Mouse (Mus musculus) midbrain, embryonic 15.5 days (tissue): ENCODE results near the gene Bco1. TPM values are rescaled to one million over a fixed set of nuclear protein-coding genes. Genes with fewer than 3 reads are reported as not detected.

ENCODE experiments used
- ATAC-seq: fragments of 200-750 bp; cut with Nextera tagmentation; replicated peaks from 2 replicates; pipeline ENCODE4 v1.8.0; 2017; ENCODE audit warnings: moderate TSS enrichment
- H3K27ac ChIP-seq: fragments of 300-500 bp; sonication (generic); 2 replicates; pipeline ENCODE4 v1.5.1; 2015; ENCODE audit warnings: mild to moderate bottlenecking, inconsistent platforms
- H3K27me3 ChIP-seq: fragments of 300-500 bp; sonication (generic); replicated peaks from 2 replicates; pipeline ENCODE4 v1.6.1; 2015; ENCODE audit warnings: inconsistent platforms
- H3K36me3 ChIP-seq: fragments of 300-500 bp; sonication (generic); replicated peaks from 2 replicates; pipeline ENCODE4 v1.6.1; 2015; ENCODE audit warnings: inconsistent platforms
- H3K4me1 ChIP-seq: fragments of 300-500 bp; sonication (generic); 2 replicates; pipeline ENCODE4 v1.6.1; 2015; ENCODE audit warnings: inconsistent platforms
- H3K4me2 ChIP-seq: fragments of 300-500 bp; sonication (generic); 2 replicates; pipeline ENCODE4 v1.6.1; 2015; ENCODE audit warnings: inconsistent platforms, mild to moderate bottlenecking, moderate library complexity
- H3K4me3 ChIP-seq: fragments of 300-500 bp; sonication (generic); 2 replicates; pipeline ENCODE4 v1.5.1; 2015; ENCODE audit warnings: mild to moderate bottlenecking, inconsistent platforms
- H3K9ac ChIP-seq: fragments of 300-500 bp; sonication (generic); 2 replicates; pipeline ENCODE4 v1.6.1; 2015; ENCODE audit warnings: mild to moderate bottlenecking, inconsistent platforms
- H3K9me3 ChIP-seq: fragments of 300-500 bp; sonication (generic); 2 replicates; pipeline ENCODE4 v1.6.1; 2016; ENCODE audit warnings: inconsistent platforms
- WGBS: fragments of 180-500 bp; shearing (Covaris S2); methylation state at CpG from one replicate; pipeline ENCODE4 v1.1.7; 2015; ENCODE audit warnings: mixed read lengths; 5-methylcytosine and 5-hydroxymethylcytosine counted together
- polyA plus RNA-seq: library from polyadenylated mRNA; unstranded; fragments of >200 nt; fragmentation: Nextera tagmentation; extraction: Ambion mirVana; gene quantifications from 2 replicates; pipeline ENCODE4 v1.2.1, GENCODE M21; 2015

The Bco1 gene
- polyA plus RNA-seq, 1 experiment from 2014 or later: 0.32 TPM

DNA sequence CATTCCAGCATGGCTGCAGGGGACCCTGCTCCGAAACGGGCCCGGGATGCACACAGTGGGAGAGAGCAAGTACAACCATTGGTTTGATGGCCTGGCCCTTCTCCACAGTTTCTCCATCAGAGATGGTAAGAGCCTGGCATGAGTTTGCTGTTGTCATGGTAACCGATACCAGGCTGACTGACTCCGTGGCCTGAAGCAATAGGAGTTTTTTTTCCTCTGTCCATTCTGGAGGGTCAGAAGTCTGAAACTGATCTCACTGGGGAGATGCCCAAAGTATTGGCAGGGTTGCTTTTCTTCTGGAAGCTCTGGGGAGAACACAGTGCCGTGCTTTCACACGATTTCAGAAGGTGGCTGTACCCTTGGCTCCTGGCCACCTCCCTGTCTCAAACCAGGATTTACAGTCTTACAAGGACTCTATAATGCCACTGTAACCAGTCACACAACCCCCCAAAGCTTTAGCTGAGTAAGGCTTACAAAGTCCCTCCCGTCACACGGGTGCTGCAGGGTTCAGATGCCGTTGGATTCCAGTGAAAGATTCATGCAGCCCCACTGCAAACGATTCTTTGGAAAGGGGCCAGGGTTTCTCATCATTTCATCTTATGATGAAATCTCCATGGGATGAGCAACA, 2.0 kb downstream of the Bco1 start:
- WGBS: 36% methylated on average over 11 of the region's 11 CpGs
- Histone ChIP-seq H3K9me3 (no peaks in the 10 kb centered on the region), H3K4me3 (no peak overlapping the region), H3K27me3 (no peaks in the 10 kb centered on the region), H3K27ac (peak overlapping the region; percentile 60; the same call in 1 of the 2 replicates), H3K9ac (no peak overlapping the region), H3K4me2 (peak overlapping the region; percentile 16; the same call in 1 of the 2 replicates), H3K36me3 (no peaks in the 10 kb centered on the region), H3K4me1 (peaks cover 14% of the 10 kb centered on the region)
- peak; percentile 82 for ATAC-seq

DNA sequence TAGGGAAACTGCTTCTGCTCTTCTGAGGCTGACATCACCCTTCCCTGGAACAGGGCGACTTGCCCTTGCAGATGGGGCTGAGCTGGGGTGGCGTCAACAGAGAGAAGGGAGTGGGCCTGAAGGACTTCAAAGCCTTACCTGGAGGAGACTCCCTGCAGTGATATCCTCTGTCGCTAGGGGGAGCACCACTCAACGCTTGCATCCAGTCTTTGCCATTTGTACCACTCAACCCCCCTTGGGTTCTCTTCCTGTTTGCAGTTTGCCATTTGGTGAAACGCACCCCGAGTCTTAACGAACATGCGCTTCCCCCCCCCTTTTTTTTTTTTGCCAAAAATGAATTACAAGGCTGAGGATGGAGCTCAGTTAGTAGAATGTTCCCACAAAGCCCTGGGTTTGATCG, 11.9 kb downstream of the Bco1 start:
- no peak overlapping the region for H3K4me2 ChIP-seq
- H3K9ac ChIP-seq: no peak overlapping the region
- no peaks in the 10 kb centered on the region for H3K9me3 ChIP-seq
- no peak overlapping the region for H3K4me3 ChIP-seq
- H3K36me3 ChIP-seq: no peaks in the 10 kb centered on the region
- H3K27me3 ChIP-seq: no peaks in the 10 kb centered on the region
- WGBS: 25% methylated on average over 9 of the region's 9 CpGs
- no peaks in the 10 kb centered on the region for H3K4me1 ChIP-seq
- H3K27ac ChIP-seq: no peak overlapping the region
- no peak for ATAC-seq

DNA sequence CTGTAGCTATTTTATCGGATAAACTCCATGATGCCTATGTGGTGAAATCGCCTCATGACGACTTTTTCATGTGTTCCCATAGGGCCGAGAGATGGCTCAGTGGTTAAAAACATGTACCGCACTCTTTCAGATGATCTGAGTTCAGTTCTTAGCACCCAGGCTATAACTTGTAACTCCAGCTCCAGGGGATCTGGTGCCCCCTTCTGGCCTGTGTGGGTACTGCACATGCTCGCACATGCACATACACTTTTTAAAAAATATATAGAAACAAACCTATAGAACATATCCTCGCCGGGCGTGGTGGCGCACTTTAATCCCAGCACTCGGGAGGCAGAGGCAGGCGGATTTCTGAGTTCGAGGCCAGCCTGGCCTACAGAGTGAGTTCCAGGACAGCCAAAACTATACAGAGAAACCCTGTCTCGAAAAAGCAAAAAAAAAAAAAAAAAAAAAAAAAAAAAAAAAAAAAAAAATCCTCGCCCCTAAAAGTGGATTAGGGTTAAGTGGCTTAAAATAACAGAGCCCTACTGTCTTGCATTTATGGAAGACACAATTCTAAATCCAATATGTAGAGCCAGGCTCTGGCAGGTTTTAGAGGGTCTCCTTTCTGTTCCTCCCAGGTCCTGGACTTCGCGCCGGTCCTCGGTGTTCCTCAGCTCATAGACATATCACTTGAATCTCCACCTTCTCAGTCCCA, 13.5 kb downstream of the Bco1 start:
- Histone ChIP-seq H3K27ac (no peak overlapping the region), H3K9me3 (no peaks in the 10 kb centered on the region), H3K9ac (no peak overlapping the region), H3K4me2 (no peak overlapping the region), H3K27me3 (no peaks in the 10 kb centered on the region), H3K36me3 (no peaks in the 10 kb centered on the region), H3K4me1 (no peaks in the 10 kb centered on the region), H3K4me3 (no peak overlapping the region)
- WGBS: 87% methylated on average over 19 of the region's 19 CpGs
- ATAC-seq: no peak

DNA sequence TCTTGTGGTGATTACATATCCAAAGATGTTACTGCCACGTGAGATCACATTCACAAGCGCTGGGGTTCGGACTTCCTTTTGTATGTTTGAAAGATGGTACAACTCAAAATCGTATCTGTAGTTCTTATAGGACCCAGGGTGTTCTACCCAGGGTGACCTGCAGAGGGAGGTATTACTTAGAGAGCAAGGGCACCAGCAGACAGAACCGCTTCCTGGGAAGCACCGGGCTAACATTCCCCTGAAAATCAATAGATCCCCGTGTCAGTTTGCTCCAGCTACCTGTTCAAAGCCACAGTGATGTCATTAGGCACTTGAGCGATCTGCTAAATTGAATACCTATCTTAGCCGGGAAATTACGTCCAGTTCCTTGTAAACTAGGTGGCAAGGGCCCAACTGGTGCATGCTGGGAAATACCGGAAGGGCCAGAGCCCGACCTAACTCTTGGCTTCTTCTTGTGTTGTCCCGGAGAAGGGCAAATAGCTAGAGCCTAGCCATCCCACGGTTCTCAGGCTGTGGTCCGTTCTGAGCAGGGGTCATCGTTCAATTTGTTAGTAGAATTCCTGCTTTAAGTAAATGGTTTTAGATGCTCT, 14.2 kb downstream of the Bco1 start:
- WGBS: 57% methylated on average over 16 of the region's 16 CpGs
- H3K4me2 ChIP-seq: no peak overlapping the region
- H3K4me3 ChIP-seq: no peak overlapping the region
- no peak for ATAC-seq
- H3K36me3 ChIP-seq: no peaks in the 10 kb centered on the region
- no peak overlapping the region for H3K27ac ChIP-seq
- no peaks in the 10 kb centered on the region for H3K9me3 ChIP-seq
- no peak overlapping the region for H3K9ac ChIP-seq
- no peaks in the 10 kb centered on the region for H3K4me1 ChIP-seq
- no peaks in the 10 kb centered on the region for H3K27me3 ChIP-seq

DNA sequence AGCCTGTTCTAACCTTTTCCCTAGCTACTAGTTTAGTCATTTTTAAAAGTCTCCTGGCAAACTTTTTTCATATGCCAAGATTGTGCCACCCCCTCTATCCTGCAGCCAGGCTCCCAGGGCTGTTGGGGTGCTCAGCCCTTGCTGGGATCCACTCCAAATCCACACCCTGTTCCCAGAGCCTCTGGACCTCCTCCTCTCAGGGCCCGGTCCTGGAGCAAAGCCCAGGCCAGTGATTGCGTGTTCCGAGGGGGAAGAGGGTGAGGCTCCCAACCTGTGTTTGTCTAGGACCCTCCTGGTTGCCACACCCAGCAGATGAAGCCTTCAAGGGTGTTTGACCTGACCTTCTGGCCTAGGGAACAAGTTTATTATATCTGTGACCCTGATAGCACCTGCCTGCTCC, 16.0 kb downstream of the Bco1 start:
- H3K9me3 ChIP-seq: no peaks in the 10 kb centered on the region
- H3K9ac ChIP-seq: no peak overlapping the region
- no peaks in the 10 kb centered on the region for H3K36me3 ChIP-seq
- no peak overlapping the region for H3K4me2 ChIP-seq
- H3K27me3 ChIP-seq: no peaks in the 10 kb centered on the region
- ATAC-seq: no peak
- WGBS: 89% methylated on average over 3 of the region's 3 CpGs
- no peak overlapping the region for H3K27ac ChIP-seq
- peaks cover 7% of the 10 kb centered on the region for H3K4me1 ChIP-seq
- no peak overlapping the region for H3K4me3 ChIP-seq

DNA sequence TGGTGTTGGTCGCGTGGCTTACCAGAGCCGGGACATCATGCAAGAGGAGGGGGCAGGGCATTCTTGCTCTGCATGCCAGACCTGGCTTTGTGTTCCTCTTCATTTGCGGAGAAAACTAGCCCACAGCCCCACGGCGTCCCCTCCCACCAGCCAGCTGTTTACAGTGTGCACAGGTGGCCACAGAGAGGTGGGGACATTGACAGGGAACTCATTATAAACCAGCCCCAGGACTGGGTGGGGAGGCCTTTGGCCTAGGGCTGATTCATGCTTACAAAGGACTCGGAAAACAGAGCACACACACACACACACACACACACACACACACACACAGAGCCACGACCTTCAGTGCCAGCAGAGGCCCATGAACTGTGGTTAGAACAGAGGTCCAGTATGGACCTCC, 16.6 kb downstream of the Bco1 start:
- H3K4me1 ChIP-seq: peaks cover 7% of the 10 kb centered on the region
- WGBS: 72% methylated on average over 8 of the region's 8 CpGs
- H3K9me3 ChIP-seq: no peaks in the 10 kb centered on the region
- no peaks in the 10 kb centered on the region for H3K27me3 ChIP-seq
- no peak for ATAC-seq
- no peak overlapping the region for H3K9ac ChIP-seq
- H3K27ac ChIP-seq: no peak overlapping the region
- no peaks in the 10 kb centered on the region for H3K36me3 ChIP-seq
- no peak overlapping the region for H3K4me2 ChIP-seq
- H3K4me3 ChIP-seq: no peak overlapping the region

DNA sequence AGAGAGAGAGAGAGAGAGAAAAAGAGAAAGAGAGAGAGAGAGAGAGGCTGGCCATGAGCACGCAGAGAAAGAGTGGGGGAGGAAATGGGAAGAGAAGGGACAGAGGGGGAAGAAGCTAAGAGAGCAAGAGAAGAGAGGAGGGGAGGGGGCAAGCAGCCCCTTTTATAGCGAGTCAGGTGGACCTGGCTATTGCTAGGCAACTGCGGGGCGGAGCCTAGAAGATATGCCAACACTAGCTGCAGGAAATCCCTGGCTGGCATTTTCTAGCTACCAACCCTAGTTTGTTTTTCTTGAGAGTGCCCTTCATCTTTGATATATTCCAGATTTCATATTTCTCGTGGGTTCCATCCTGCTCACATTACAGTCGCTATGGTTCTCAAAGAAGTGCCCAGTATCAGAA, 19.4 kb downstream of the Bco1 start:
- Histone ChIP-seq H3K4me2 (peak overlapping the region; percentile 30; the same call in 1 of the 2 replicates), H3K27ac (no peak overlapping the region), H3K9me3 (no peaks in the 10 kb centered on the region), H3K9ac (no peak overlapping the region), H3K36me3 (no peaks in the 10 kb centered on the region), H3K4me3 (no peak overlapping the region), H3K4me1 (peaks cover 7% of the 10 kb centered on the region), H3K27me3 (no peaks in the 10 kb centered on the region)
- no peak for ATAC-seq
- WGBS: 35% methylated on average over 6 of the region's 6 CpGs

DNA sequence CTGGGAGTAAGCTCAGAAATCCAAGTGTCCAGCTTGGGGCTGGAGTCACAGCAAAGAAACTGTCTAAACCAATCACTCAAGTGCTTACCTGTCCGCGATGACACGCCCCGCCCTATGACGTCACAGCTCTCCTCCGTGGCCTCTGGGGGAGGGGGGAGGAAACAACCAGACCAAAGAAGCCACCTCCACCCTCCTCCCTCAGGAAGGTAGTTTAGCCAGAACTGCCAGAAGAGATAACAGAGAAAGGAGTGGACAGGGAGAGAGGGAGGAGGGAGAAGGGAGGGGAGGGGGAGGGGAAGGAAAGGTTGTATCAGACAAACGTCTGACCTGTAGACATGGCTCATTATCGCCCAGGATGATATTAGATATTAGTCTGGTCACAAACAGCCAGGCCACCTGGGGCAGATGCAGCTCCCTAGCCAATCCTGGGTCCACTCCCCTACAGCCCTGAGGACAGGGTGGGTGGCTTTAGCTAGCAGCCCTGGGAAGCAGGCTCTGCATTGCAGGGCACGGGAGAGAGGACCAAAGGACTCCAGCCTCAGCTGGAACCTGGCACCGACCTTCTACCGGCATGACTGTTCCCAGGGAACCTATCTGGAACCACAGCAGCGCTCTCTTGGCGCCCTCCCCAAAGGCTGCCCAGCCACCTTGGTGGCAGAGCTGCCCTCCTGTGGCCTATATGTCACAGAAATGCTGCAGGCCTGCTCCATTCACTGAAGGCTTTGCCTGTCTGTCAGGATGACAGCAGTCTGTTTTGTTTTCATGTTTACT, 20.2 kb downstream of the Bco1 start:
- peak overlapping the region; percentile 30 for H3K4me2 ChIP-seq
- H3K9ac ChIP-seq: no peak overlapping the region
- H3K36me3 ChIP-seq: no peaks in the 10 kb centered on the region
- H3K9me3 ChIP-seq: no peaks in the 10 kb centered on the region
- no peak for ATAC-seq
- peaks cover 7% of the 10 kb centered on the region for H3K4me1 ChIP-seq
- WGBS: 14% methylated on average over 13 of the region's 13 CpGs
- no peak overlapping the region for H3K27ac ChIP-seq
- no peak overlapping the region for H3K4me3 ChIP-seq
- no peaks in the 10 kb centered on the region for H3K27me3 ChIP-seq

DNA sequence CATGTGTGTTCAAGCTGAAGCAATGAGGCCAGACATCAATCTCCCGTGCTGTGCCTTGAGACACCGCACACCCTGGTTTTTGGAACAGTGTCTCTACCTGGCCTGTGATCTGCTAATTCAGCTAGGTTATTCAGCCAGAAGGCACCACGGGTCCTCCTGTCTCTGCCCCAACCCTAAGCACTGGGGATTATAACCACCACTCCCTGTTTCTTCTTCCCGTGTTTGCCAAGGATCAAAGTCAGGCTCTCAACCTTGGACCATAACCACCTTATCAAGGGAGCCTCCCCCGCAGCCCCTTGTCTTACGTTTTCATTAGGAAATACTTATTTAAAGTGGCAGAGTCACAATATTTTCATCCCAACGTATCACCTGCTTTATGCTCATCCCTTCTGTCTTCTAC, 20.9 kb downstream of the Bco1 start:
- H3K27me3 ChIP-seq: no peaks in the 10 kb centered on the region
- no peaks in the 10 kb centered on the region for H3K36me3 ChIP-seq
- no peak overlapping the region for H3K4me3 ChIP-seq
- no peaks in the 10 kb centered on the region for H3K9me3 ChIP-seq
- H3K27ac ChIP-seq: no peak overlapping the region
- 82% methylated on average over 7 of the region's 7 CpGs for WGBS
- peaks cover 7% of the 10 kb centered on the region for H3K4me1 ChIP-seq
- H3K9ac ChIP-seq: no peak overlapping the region
- H3K4me2 ChIP-seq: no peak overlapping the region
- no peak for ATAC-seq

DNA sequence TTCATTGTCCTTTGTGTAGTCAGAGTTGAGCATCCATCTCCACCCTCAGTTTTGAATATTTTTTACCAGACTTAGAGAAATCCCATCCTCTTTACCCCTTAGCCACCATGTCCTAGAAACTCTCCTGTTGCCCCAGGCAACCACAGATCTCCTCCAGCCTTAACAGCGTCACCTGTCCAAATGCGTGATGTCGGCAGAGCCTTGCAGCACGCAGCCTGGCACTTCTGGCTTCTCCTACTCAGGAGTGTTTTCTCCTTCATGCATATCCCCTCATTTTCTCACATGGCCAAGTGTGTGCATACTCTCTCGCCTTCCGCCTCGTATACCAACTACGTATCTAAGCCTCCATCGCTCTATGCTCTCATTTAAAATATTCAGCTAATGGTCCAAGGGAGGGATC, 22.8 kb downstream of the Bco1 start:
- no peak for ATAC-seq
- Histone ChIP-seq H3K4me2 (no peak overlapping the region), H3K4me3 (no peak overlapping the region), H3K9me3 (no peaks in the 10 kb centered on the region), H3K27me3 (no peaks in the 10 kb centered on the region), H3K4me1 (peaks cover 7% of the 10 kb centered on the region), H3K9ac (no peak overlapping the region), H3K36me3 (no peaks in the 10 kb centered on the region), H3K27ac (no peak overlapping the region)
- 89% methylated on average over 9 of the region's 9 CpGs for WGBS

DNA sequence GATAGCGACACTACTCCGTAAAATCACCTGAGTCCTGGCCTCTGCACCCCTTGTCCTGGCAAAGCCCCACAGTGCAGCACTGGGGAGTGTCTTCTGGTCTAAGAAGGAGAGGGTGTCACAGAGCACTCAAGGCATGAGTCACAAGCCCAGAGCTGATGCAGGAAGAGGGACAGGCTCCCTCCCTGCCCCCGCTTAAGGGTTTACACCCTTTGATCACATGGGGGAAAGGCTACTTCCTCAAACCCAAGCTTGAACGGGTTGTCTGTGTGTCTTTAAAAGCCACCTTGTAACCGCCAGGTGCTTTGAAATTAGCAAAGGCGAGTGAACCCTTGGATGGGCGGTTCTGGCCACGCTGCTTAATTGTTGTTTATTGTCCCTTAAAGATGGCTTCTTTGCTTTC, 25.6 kb downstream of the Bco1 start:
- H3K4me3 ChIP-seq: no peak overlapping the region
- WGBS: 69% methylated on average over 8 of the region's 8 CpGs
- no peak overlapping the region for H3K27ac ChIP-seq
- H3K36me3 ChIP-seq: no peaks in the 10 kb centered on the region
- H3K9me3 ChIP-seq: no peaks in the 10 kb centered on the region
- no peak for ATAC-seq
- no peak overlapping the region for H3K4me2 ChIP-seq
- no peaks in the 10 kb centered on the region for H3K27me3 ChIP-seq
- H3K9ac ChIP-seq: no peak overlapping the region
- no peaks in the 10 kb centered on the region for H3K4me1 ChIP-seq

DNA sequence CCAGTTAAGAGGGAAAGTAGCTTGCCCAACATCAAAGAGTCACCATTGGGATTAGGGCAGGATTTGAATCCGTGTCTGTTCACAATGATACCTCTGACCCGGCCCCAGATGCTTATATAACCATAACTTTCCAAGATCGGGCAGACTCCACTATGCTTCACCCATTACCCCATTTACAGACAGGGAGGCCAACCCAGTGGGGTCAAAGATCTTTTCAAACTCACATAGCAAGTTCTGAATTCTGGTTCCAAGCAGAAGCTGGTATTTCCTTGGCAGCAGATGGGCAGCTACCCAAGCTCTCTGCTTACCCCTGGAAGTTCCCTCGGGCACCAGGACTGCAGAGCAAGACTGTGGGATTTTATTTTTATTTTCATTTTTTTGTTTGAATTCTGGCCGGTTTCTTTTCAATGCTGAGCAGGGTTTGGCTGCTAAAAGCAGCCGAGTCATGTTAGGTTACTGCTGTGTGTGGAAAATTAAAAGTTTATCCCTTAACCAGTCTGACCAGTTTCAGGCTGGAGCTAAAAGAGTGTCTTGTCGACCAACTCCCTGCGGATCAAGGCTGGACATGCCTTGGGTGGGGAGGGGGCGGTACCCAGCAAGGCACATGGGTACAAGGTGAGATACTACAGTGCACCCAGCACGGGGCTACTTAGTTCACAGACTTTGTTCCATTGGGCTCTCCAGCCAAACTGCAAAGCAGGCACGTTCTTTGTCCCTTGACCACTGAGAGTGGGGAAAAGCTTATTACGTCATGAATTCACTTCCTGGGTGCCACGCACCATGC, 28.4 kb downstream of the Bco1 start:
- Histone ChIP-seq H3K4me3 (no peak overlapping the region), H3K27me3 (no peaks in the 10 kb centered on the region), H3K27ac (no peak overlapping the region), H3K4me1 (no peaks in the 10 kb centered on the region), H3K36me3 (no peaks in the 10 kb centered on the region), H3K9ac (no peak overlapping the region), H3K4me2 (no peak overlapping the region), H3K9me3 (no peaks in the 10 kb centered on the region)
- ATAC-seq: no peak
- 78% methylated on average over 13 of the region's 13 CpGs for WGBS
